Mouse (Mus musculus) intestine, embryonic 14.5 days (tissue): ENCODE data around the gene Olfr1393. TPM values are rescaled to one million over a fixed set of nuclear protein-coding genes. Genes with fewer than 3 reads are reported as not detected.
"Not testable (repeated sequence)": the region's sequence is repeated elsewhere in the genome, so short reads cannot be mapped to it uniquely, and the experiment has no call there.

Experiments used
- ATAC-seq: fragments of 200-750 bp; cut with Nextera tagmentation; replicated peaks from 2 replicates; pipeline ENCODE4 v1.8.0; 2017; ENCODE audit warnings: low read depth, moderate number of reproducible peaks, moderate TSS enrichment, moderate library complexity; ENCODE audit not compliant: low FRiP score, low TSS enrichment
- DNase-seq: peaks from one replicate; pipeline ENCODE4 v3.0.0-alpha.2; 2018; ENCODE audit warnings: low spot score
- H3K27ac ChIP-seq: fragments of 300-500 bp; sonication (generic); 2 replicates; pipeline ENCODE4 v1.5.1; 2014; ENCODE audit warnings: low read depth, mild to moderate bottlenecking, control low read depth
- H3K27me3 ChIP-seq: fragments of 300-500 bp; sonication (generic); replicated peaks from 2 replicates; pipeline ENCODE4 v1.6.1; 2014; ENCODE audit warnings: low read length, control low read depth; ENCODE audit not compliant: control insufficient read depth, insufficient read depth
- H3K36me3 ChIP-seq: fragments of 300-500 bp; sonication (generic); 2 replicates; pipeline ENCODE4 v1.6.1; 2014; ENCODE audit warnings: low read length, control low read depth; ENCODE audit not compliant: control insufficient read depth, insufficient read depth
- H3K4me1 ChIP-seq: fragments of 300-500 bp; sonication (generic); replicated peaks from 2 replicates; pipeline ENCODE4 v1.6.1; 2014; ENCODE audit warnings: low read length, control low read depth, mixed read lengths; ENCODE audit not compliant: control insufficient read depth, insufficient read depth
- H3K4me2 ChIP-seq: fragments of 300-500 bp; sonication (generic); 2 replicates; pipeline ENCODE4 v1.6.1; 2014; ENCODE audit warnings: low read length
- H3K4me3 ChIP-seq: fragments of 300-500 bp; sonication (generic); 2 replicates; pipeline ENCODE4 v1.5.1; 2014; ENCODE audit warnings: low read depth, low read length, control low read depth, mixed read lengths
- H3K9ac ChIP-seq: fragments of 300-500 bp; sonication (generic); 2 replicates; pipeline ENCODE4 v1.6.1; 2014; ENCODE audit warnings: mild to moderate bottlenecking, low read length
- H3K9me3 ChIP-seq: fragments of 300-500 bp; sonication (generic); 2 replicates; pipeline ENCODE4 v1.6.1; 2016; ENCODE audit warnings: low read length, control low read depth; ENCODE audit not compliant: control insufficient read depth
- WGBS: fragments of 180-500 bp; shearing (Covaris S2); extraction: QIAGEN DNeasy Blood & Tissue Kit; methylation state at CpG from one replicate; pipeline ENCODE4 v1.1.7; 2014; 5-methylcytosine and 5-hydroxymethylcytosine counted together
- polyA plus RNA-seq: library from polyadenylated mRNA; unstranded; fragments of >200 nt; fragmentation: Nextera tagmentation; extraction: Ambion mirVana; gene quantifications from 2 replicates; pipeline ENCODE4 v1.2.1, GENCODE M21; 2014

Gene Olfr1393
- polyA plus RNA-seq, 1 experiment from 2014 or later: not detected

- H3K27ac ChIP-seq: no peak overlapping the region
- peaks cover 5% of the 10 kb centered on the region; the same call in 1 of the 2 replicates for H3K4me1 ChIP-seq
- H3K4me3 ChIP-seq: no peak overlapping the region
- H3K4me2 ChIP-seq: no peak overlapping the region
- WGBS: 87% methylated on average over 10 of the region's 10 CpGs
- peaks cover 19% of the 10 kb centered on the region; the same call in 1 of the 2 replicates for H3K36me3 ChIP-seq
- H3K9ac ChIP-seq: no peak overlapping the region
- H3K27me3 ChIP-seq: no peaks in the 10 kb centered on the region
- no peak for DNase-seq
- ATAC-seq: no peak
- no peaks in the 10 kb centered on the region for H3K9me3 ChIP-seq
These were observed 10.8 kb upstream of the Olfr1393 start for GRCm38 (mm10) chr11:49267316-49267715.

- Histone ChIP-seq H3K27ac (no peak overlapping the region; the same call in 1 of the 2 replicates), H3K4me3 (no peak overlapping the region), H3K4me2 (no peak overlapping the region), H3K4me1 (peaks cover 5% of the 10 kb centered on the region; the same call in 1 of the 2 replicates), H3K36me3 (peaks cover 19% of the 10 kb centered on the region; the same call in 1 of the 2 replicates), H3K9me3 (no peaks in the 10 kb centered on the region), H3K27me3 (no peaks in the 10 kb centered on the region), H3K9ac (no peak overlapping the region)
- DNase-seq (no peak), ATAC-seq (no peak)
- WGBS: 52% methylated on average over 15 of the region's 15 CpGs
These were observed 10.0 kb upstream of the Olfr1393 start for GRCm38 (mm10) chr11:49267970-49268579.

- peaks cover 5% of the 10 kb centered on the region; the same call in 1 of the 2 replicates for H3K4me1 ChIP-seq
- H3K4me2 ChIP-seq: no peak overlapping the region
- DNase-seq (no peak), ATAC-seq (no peak)
- H3K9me3 ChIP-seq: no peaks in the 10 kb centered on the region
- H3K4me3 ChIP-seq: no peak overlapping the region
- 91% methylated on average over 9 of the region's 9 CpGs for WGBS
- no peak overlapping the region for H3K9ac ChIP-seq
- H3K36me3 ChIP-seq: peaks cover 6% of the 10 kb centered on the region; the same call in 1 of the 2 replicates
- no peak overlapping the region for H3K27ac ChIP-seq
- no peaks in the 10 kb centered on the region for H3K27me3 ChIP-seq
These were observed 8.3 kb upstream of the Olfr1393 start for GRCm38 (mm10) chr11:49269761-49270160.

- no peak overlapping the region for H3K9ac ChIP-seq
- no peaks in the 10 kb centered on the region for H3K36me3 ChIP-seq
- no peak overlapping the region for H3K4me2 ChIP-seq
- ATAC-seq (no peak), DNase-seq (no peak)
- H3K27me3 ChIP-seq: no peaks in the 10 kb centered on the region
- H3K4me1 ChIP-seq: peaks cover 5% of the 10 kb centered on the region; the same call in 1 of the 2 replicates
- no peak overlapping the region for H3K4me3 ChIP-seq
- no peak overlapping the region for H3K27ac ChIP-seq
- H3K9me3 ChIP-seq: no peaks in the 10 kb centered on the region
- WGBS: 87% methylated on average over 4 of the region's 4 CpGs
These were observed 7.7 kb upstream of the Olfr1393 start for GRCm38 (mm10) chr11:49270368-49270767.

- H3K36me3 ChIP-seq: no peaks in the 10 kb centered on the region
- no peak overlapping the region for H3K9ac ChIP-seq
- H3K9me3 ChIP-seq: no peaks in the 10 kb centered on the region
- H3K4me1 ChIP-seq: peaks cover 5% of the 10 kb centered on the region; the same call in 1 of the 2 replicates
- WGBS: 28% methylated on average over 7 of the region's 7 CpGs
- H3K4me2 ChIP-seq: no peak overlapping the region
- ATAC-seq (0 out of 2 replicates have a peak, but pooled peaks have one; percentile 3), DNase-seq (peak; percentile 61)
- no peak overlapping the region for H3K4me3 ChIP-seq
- H3K27me3 ChIP-seq: no peaks in the 10 kb centered on the region
- H3K27ac ChIP-seq: no peak overlapping the region
These were observed 6.8 kb upstream of the Olfr1393 start for GRCm38 (mm10) chr11:49271334-49271733.

- ATAC-seq: no peak
- H3K9ac ChIP-seq: no peak overlapping the region
- H3K36me3 ChIP-seq: no peaks in the 10 kb centered on the region
- no peak overlapping the region for H3K4me3 ChIP-seq
- H3K4me1 ChIP-seq: no peaks in the 10 kb centered on the region
- no peaks in the 10 kb centered on the region for H3K9me3 ChIP-seq
- H3K27me3 ChIP-seq: no peaks in the 10 kb centered on the region
- DNase-seq: no peak
- no peak overlapping the region for H3K27ac ChIP-seq
- WGBS: 63% methylated on average over 11 of the region's 11 CpGs
- no peak overlapping the region for H3K4me2 ChIP-seq
These were observed 4.1 kb upstream of the Olfr1393 start for GRCm38 (mm10) chr11:49273834-49274519.

- H3K36me3 ChIP-seq, H3K9ac ChIP-seq, DNase-seq, H3K27ac ChIP-seq, ATAC-seq, H3K4me1 ChIP-seq, H3K4me2 ChIP-seq, H3K27me3 ChIP-seq, H3K4me3 ChIP-seq, H3K9me3 ChIP-seq: not testable (repeated sequence)
- WGBS: 32% methylated on average over 1 of the region's 1 CpGs
These were observed 6.9 kb downstream of the Olfr1393 start, which contains the start of gene Olfr1392 for GRCm38 (mm10) chr11:49284982-49285381. Gene Olfr1392 (plus strand): TSS chr11:49285282.

GRCm38 (mm10) chr11:49287251-49287650 is 9.1 kb downstream of the Olfr1393 start:
- H3K9ac ChIP-seq: no peak overlapping the region
- no peak overlapping the region for H3K4me2 ChIP-seq
- WGBS: 65% methylated on average over 2 of the region's 2 CpGs
- H3K36me3 ChIP-seq: no peaks in the 10 kb centered on the region
- no peak overlapping the region for H3K4me3 ChIP-seq
- no peaks in the 10 kb centered on the region for H3K4me1 ChIP-seq
- no peak for ATAC-seq
- no peaks in the 10 kb centered on the region for H3K27me3 ChIP-seq
- no peak overlapping the region for H3K27ac ChIP-seq
- no peaks in the 10 kb centered on the region for H3K9me3 ChIP-seq
- DNase-seq: no peak
